Mouse (Mus musculus): ENCODE measurements around the gene Ntmt1. TPM values are rescaled to one million over a fixed set of nuclear protein-coding genes. Genes with fewer than 3 reads are reported as not detected.

Gene Ntmt1
- total RNA-seq, 1 experiment from 2014 or later: 21.2 TPM

GRCm38 (mm10) chr2:30808296-30808655 is 650 bp downstream of the Ntmt1 start:
- no peak for ATAC-seq (replicated peaks in 1 of 2; ENCODE audit: insufficient read depth in 1 of 2, low FRiP score in 2 of 2, low TSS enrichment in 1 of 2, low read depth in 1 of 2, poor library complexity in 2 of 2, severe bottlenecking in 2 of 2)

GRCm38 (mm10) chr2:30809503-30809902 is 1.9 kb downstream of the Ntmt1 start:
- ATAC-seq (replicated peaks in 1 of 2; ENCODE audit: insufficient read depth in 1 of 2, low FRiP score in 2 of 2, low TSS enrichment in 1 of 2, low read depth in 1 of 2, poor library complexity in 2 of 2, severe bottlenecking in 2 of 2): no peak

GRCm38 (mm10) chr2:30810573-30810972 is 2.9 kb downstream of the Ntmt1 start:
- ATAC-seq (replicated peaks in 1 of 2; ENCODE audit: insufficient read depth in 1 of 2, low FRiP score in 2 of 2, low TSS enrichment in 1 of 2, low read depth in 1 of 2, poor library complexity in 2 of 2, severe bottlenecking in 2 of 2): no peak

- ATAC-seq (replicated peaks in 1 of 2; ENCODE audit: insufficient read depth in 1 of 2, low FRiP score in 2 of 2, low TSS enrichment in 1 of 2, low read depth in 1 of 2, poor library complexity in 2 of 2, severe bottlenecking in 2 of 2): no peak
Measured at GRCm38 (mm10) chr2:30816383-30816782, 8.8 kb downstream of the Ntmt1 start.

- ATAC-seq (replicated peaks in 1 of 2; ENCODE audit: insufficient read depth in 1 of 2, low FRiP score in 2 of 2, low TSS enrichment in 1 of 2, low read depth in 1 of 2, poor library complexity in 2 of 2, severe bottlenecking in 2 of 2): no peak
Measured at GRCm38 (mm10) chr2:30819873-30820272, 12.2 kb downstream of the Ntmt1 start.

GRCm38 (mm10) chr2:30821073-30821472 is 13.4 kb downstream of the Ntmt1 start:
- ATAC-seq (replicated peaks in 1 of 2; ENCODE audit: insufficient read depth in 1 of 2, low FRiP score in 2 of 2, low TSS enrichment in 1 of 2, low read depth in 1 of 2, poor library complexity in 2 of 2, severe bottlenecking in 2 of 2): no peak

- ATAC-seq (replicated peaks in 1 of 2; ENCODE audit: insufficient read depth in 1 of 2, low FRiP score in 2 of 2, low TSS enrichment in 1 of 2, low read depth in 1 of 2, poor library complexity in 2 of 2, severe bottlenecking in 2 of 2): no peak
Measured at GRCm38 (mm10) chr2:30822460-30822859, 14.8 kb downstream of the Ntmt1 start.

GRCm38 (mm10) chr2:30823385-30824153 is 15.9 kb downstream of the Ntmt1 start:
- ATAC-seq (replicated peaks in 1 of 2; ENCODE audit: insufficient read depth in 1 of 2, low FRiP score in 2 of 2, low TSS enrichment in 1 of 2, low read depth in 1 of 2, poor library complexity in 2 of 2, severe bottlenecking in 2 of 2): no peak

- ATAC-seq (replicated peaks in 1 of 2; ENCODE audit: insufficient read depth in 1 of 2, low FRiP score in 2 of 2, low TSS enrichment in 1 of 2, low read depth in 1 of 2, poor library complexity in 2 of 2, severe bottlenecking in 2 of 2): peak; percentile 35 to 43
Measured at GRCm38 (mm10) chr2:30826825-30827748, 19.5 kb downstream of the Ntmt1 start.

- peak; percentile 79 to 82 for ATAC-seq (replicated peaks in 1 of 2; ENCODE audit: insufficient read depth in 1 of 2, low FRiP score in 2 of 2, low TSS enrichment in 1 of 2, low read depth in 1 of 2, poor library complexity in 2 of 2, severe bottlenecking in 2 of 2)
Measured at GRCm38 (mm10) chr2:30827749-30828475, 20.3 kb downstream of the Ntmt1 start.

GRCm38 (mm10) chr2:30829315-30829714 is 21.7 kb downstream of the Ntmt1 start:
- no peak; a peak in 1 of 4 replicates for ATAC-seq (replicated peaks in 1 of 2; ENCODE audit: insufficient read depth in 1 of 2, low FRiP score in 2 of 2, low TSS enrichment in 1 of 2, low read depth in 1 of 2, poor library complexity in 2 of 2, severe bottlenecking in 2 of 2)

- ATAC-seq (replicated peaks in 1 of 2; ENCODE audit: insufficient read depth in 1 of 2, low FRiP score in 2 of 2, low TSS enrichment in 1 of 2, low read depth in 1 of 2, poor library complexity in 2 of 2, severe bottlenecking in 2 of 2): no peak
Measured at GRCm38 (mm10) chr2:30830283-30830795, 22.7 kb downstream of the Ntmt1 start, which contains the start of gene Asb6. Asb6 (minus strand) TSS chr2:30830333.

- no peak for ATAC-seq (replicated peaks in 1 of 2; ENCODE audit: insufficient read depth in 1 of 2, low FRiP score in 2 of 2, low TSS enrichment in 1 of 2, low read depth in 1 of 2, poor library complexity in 2 of 2, severe bottlenecking in 2 of 2)
Measured at GRCm38 (mm10) chr2:30833644-30834043, 26.0 kb downstream of the Ntmt1 start.

- ATAC-seq (replicated peaks in 1 of 2; ENCODE audit: insufficient read depth in 1 of 2, low FRiP score in 2 of 2, low TSS enrichment in 1 of 2, low read depth in 1 of 2, poor library complexity in 2 of 2, severe bottlenecking in 2 of 2): no peak
Measured at GRCm38 (mm10) chr2:30834373-30835022, 26.9 kb downstream of the Ntmt1 start, which contains the start of gene Prrx2. Prrx2 (plus strand) TSS chr2:30834972.

- ATAC-seq (replicated peaks in 1 of 2; ENCODE audit: insufficient read depth in 1 of 2, low FRiP score in 2 of 2, low TSS enrichment in 1 of 2, low read depth in 1 of 2, poor library complexity in 2 of 2, severe bottlenecking in 2 of 2): no peak
Measured at GRCm38 (mm10) chr2:30836238-30836990, 28.8 kb downstream of the Ntmt1 start.

GRCm38 (mm10) chr2:30842615-30843014 is 35.0 kb downstream of the Ntmt1 start:
- ATAC-seq (replicated peaks in 1 of 2; ENCODE audit: insufficient read depth in 1 of 2, low FRiP score in 2 of 2, low TSS enrichment in 1 of 2, low read depth in 1 of 2, poor library complexity in 2 of 2, severe bottlenecking in 2 of 2): no peak

Measured in hematopoietic stem cell, adult 5-6 weeks (primary cell).